Mouse (Mus musculus) natural killer cell, adult 2 months (primary cell): ENCODE data around the gene Hecw2.

ENCODE experiments used
- DNase-seq, 2 experiments: peaks; one replicate each; pipeline ENCODE4 v3.0.0; 2022; ENCODE audit warnings: low spot score in 2 of 2

Gene Hecw2

GRCm38 (mm10) chr1:53978514-53978831, 216.5 kb downstream of the Hecw2 start:
- DNase-seq: no peak

- DNase-seq: no peak
Measured at GRCm38 (mm10) chr1:53977806-53978513, 217.0 kb downstream of the Hecw2 start.

DNA sequence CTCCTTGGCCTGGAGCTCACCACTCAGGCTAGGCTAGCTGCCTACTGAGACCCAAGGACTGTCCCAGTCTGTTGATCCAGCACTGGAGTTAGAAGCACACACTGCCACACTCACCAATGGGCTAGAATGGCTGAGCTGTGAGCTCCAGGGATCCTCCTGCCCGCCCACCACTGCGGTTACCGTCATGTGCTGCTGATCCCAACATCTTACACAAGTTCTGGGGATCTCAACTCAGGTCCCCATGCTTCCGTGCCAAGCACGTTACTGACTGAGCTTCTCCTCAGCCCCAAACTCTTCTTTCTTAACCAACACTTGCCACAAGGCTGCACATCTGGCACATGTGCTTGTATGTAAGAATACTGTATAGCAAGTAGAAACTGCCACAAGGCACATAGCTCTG, 218.2 kb downstream of the Hecw2 start:
- DNase-seq: no peak

DNA sequence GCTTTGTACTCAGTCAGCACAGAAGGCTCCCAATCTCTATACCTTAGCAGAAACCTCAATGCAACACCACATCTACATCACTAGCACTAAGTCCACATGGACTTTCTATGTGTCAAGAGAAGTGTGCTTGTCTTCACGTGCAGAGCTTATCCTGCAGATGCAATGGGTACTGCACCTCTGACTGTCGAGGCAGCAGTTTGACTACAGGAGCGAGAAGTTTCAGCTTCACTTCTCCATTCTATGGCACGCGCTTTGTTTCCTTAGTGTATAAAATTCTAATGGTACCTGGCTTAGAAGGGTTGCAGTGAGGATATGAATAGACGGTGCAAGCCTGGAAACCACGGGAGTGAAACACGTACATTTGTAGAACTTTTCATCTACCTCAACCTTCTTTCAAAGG, 218.9 kb downstream of the Hecw2 start:
- DNase-seq: no peak

DNA sequence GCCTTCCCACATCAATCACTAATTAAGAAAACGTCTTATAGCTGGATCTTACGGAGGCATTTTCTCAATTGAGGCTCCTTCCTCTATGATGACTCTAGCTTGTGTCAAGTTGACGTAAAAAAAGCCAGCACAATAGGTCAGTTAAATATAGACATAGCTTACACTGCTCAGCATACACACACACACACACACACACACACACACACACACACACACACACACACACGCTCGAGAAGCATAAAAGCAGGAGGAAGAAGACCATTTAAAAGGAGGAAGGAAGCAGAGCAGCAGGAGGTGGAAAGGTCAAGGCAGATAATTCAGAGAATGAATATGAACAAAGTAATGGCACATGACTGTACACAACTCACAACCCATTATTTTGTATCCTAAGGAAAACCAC, 220.0 kb downstream of the Hecw2 start:
- no peak for DNase-seq

DNA sequence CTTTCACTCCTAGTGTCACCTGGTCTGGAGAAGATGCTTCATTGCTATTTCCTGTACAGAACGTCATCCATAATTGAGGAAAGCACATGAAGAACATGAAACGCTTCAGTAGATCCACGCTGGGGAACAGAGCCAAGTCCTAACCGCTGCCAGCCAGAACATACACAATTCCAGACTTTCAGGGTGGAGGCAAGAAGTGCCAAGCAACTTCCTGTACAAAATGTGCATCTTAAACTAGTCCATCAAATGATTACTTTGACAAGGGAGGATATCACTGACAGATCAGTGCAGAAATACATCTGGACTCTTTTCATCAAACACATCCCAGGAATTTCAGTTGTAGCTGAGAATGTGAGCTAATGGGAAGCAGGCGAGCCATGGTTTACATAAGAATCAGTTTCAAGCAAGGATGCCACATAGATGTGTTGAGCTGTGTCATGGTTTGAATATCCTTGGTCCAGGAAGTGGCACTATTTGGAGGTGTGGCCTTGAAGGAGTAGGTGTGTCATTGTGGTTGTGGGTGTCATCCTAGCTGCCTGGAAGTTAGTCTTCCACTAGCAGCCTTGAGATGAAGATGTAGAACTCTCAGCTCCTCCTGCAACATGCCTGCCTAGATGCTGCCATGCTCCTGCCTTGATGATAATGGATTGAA, 224.5 kb downstream of the Hecw2 start:
- peak in 1 of 2 experiments; percentile 2 for DNase-seq

DNA sequence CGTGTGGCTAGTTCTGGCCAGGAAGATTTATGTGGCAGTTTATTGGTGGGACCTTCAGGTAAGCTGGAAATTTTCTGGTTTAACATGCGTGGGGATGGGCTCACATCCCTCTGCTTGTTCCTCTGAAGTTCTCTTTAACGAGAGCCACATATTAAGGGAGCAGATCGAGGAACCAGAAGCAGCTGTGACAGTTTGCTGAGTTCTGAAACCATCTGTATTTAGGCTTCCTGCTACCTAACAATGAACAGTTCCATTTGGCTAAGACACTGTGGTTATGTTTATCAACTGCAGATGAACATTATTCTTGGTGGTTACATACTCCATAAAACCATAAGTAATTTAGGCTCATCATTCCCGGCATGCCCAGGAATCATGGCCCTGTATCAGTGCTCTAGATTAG, 242.6 kb downstream of the Hecw2 start:
- no peak for DNase-seq

DNA sequence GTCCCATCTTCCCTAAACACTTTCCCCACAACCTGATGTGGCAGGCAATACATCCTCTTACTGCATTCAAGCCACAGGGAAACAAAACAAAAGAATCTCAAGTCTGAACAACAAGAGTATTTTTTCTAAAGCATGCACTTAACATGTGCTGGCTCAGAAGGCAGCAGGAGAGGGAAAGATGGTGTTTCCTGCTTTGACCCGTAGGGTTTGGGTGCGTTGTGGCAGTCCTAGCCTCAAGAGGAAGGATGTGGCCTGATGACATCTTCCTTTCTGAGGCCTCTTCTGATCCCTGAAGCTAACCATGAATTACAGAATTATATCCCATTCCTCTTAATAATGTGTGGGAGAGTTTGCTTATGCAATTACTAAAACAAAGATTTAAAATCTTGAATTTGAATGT, 249.2 kb downstream of the Hecw2 start:
- DNase-seq: no peak

- DNase-seq: no peak
Measured at GRCm38 (mm10) chr1:53942468-53942867, 252.5 kb downstream of the Hecw2 start.

DNA sequence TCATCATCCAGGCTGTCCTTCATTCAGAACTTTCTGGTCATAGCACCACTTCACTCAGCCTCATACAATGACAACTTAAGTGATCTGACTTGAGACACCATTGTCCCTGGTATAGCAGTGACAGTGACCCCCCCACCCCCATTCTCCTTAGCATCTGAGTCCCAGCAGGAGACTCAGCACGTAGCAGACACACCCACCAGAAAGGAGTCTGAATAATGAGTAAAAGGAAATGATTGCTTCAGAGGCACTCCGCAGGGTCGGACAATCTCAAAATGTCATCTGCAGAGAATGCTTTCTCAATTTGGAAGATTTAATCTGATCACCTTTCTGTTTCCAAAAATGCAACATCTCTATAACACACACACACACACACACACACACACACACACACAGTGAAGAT, 253.4 kb downstream of the Hecw2 start:
- no peak for DNase-seq

- peak in 1 of 2 experiments; percentile 4 for DNase-seq
Measured at GRCm38 (mm10) chr1:53940268-53941017, 254.5 kb downstream of the Hecw2 start.

- DNase-seq: no peak
Measured at GRCm38 (mm10) chr1:53939291-53939690, 255.7 kb downstream of the Hecw2 start.

DNA sequence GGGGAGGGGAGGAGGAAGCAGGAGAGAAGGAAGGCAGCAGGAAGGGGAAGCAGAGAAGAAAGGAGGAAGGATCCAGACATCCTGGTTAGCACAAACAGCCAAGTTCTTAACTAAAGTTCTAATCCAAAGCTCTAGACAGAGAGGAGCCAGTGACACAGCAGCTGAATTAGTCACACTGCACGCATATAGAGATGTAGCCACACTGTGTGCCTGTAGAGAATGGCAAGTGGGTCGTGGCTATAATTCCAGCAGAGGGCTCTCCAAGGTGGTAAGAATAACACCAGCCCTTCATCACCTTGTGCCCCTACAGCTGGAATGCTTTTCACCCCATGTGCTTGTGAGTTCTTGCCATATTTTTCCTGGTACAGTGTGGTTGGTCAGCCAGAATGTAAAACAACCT, 261.7 kb downstream of the Hecw2 start:
- no peak for DNase-seq

DNA sequence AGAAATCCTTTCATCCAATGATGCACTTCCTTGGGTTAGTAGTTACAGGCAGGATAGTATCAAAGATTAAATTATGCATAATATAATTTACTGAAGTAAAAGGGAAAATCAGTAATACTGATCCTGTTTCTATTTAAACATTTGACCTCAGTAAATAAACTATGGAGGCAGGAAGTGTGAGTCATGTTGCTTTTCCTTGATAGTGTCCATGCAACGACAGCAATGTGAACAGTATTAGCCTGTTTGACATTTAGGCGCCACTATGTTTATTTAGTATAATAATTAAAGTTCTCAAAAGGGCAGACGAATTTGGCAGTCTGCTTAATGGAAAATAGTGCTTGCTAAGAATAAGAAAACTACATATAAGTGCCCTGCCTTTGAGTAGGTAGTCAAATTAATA, 263.7 kb downstream of the Hecw2 start:
- no peak for DNase-seq

DNA sequence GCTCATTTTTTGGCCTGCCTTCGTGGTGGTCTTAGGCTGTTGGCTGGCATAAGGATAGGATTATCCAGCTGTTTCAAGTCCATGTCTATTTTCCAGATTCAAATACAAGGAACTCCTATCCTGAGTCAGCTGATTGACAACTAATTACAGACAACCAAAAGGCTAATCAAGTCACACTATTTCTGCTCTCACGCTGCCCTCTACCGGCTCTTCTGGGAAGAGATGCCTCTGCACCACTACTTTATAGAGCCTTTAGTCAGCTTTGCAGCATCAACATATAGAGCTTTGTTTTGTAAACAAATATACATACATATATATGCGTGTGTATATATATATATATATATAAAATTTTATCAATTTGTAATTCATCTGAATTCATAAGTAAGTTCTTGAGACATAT, 267.4 kb downstream of the Hecw2 start:
- peak in 1 of 2 experiments; percentile 24 for DNase-seq

DNA sequence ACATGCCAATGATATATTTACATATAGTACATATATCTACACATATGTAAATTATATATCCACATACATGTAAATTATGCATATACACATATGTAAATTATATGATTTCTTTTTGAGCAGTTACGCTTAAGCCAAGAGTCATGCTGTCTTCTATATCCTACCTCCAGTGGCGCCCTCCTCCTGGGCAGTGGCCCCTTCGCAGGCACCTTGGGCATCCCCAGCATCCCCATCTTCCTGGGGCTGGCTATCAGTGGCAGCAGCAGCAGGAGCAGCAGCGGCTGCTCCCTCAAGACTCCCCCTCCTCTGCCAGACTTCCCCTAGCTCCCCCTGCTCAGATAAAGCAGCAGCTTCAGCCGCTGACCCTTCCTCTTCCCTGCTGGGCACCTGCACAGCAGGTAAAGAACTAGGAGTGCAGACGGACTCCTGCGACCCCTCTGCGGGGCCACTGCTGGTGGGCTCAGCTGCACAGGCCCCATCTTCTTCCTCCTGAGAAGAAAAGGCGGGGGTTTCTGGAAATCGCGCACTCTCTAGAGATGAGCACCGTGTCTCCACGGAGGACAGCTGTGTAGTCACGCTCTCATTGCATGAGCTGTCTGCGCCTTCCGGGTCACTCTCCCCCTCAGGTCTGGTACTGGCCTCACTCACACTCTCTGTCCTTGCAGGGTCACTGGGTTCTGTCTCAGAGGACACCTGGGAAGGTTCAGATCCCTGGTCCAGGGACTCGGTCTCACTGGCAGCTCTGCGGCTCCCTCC, 269.6 kb downstream of the Hecw2 start:
- DNase-seq: no peak

GRCm38 (mm10) chr1:53911848-53912247, 283.1 kb downstream of the Hecw2 start:
- no peak for DNase-seq

GRCm38 (mm10) chr1:53910251-53910650, 284.7 kb downstream of the Hecw2 start:
- no peak for DNase-seq

- DNase-seq: peak; percentile 20 to 21
Measured at GRCm38 (mm10) chr1:53909118-53909517, 285.9 kb downstream of the Hecw2 start.

DNA sequence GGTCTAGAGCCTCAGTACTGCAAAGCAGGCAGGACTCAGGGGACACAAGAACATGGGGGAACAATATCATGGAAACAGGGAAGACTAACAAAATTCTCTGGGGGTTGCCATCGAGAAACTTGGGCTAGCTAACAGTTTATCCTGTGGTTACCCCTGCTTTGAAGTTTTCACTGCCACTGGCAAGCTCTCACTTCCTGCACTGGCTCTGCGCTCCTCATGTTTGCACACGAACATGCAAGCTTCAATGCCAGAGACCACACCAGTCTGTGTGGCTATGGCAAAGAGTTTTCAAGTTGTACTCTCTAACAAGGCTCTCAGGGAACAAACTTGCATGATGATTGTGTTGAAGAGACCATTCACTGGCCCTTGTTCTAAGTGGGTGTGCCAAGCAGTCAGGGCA, 288.8 kb downstream of the Hecw2 start:
- no peak for DNase-seq

DNA sequence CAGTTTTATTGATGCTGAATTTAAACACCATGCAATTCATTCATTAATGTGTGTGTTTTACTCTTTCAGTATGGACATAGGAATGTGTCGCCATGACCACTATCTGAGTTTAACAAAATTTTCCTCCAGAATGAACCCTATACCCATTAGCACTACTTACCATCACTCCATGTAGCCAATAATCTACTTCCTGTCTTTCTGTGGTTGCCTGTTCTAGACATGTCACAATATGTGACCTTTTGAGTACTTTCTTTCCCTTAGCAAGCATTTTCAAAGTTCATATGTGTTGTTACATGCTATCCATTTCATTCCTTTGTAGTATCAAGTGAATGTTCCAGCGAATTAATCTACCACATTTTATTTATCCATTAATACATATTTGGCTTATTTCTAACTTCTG, 294.6 kb downstream of the Hecw2 start:
- DNase-seq: no peak

GRCm38 (mm10) chr1:53894299-53894698, 300.7 kb downstream of the Hecw2 start:
- DNase-seq: no peak
